Mouse (Mus musculus): Measurements from ENCODE around the gene Macrod1. TPM values are rescaled to one million over a fixed set of nuclear protein-coding genes. Genes with fewer than 3 reads are reported as not detected.

The Macrod1 gene
- polyA plus RNA-seq, 1 experiment from 2014 or later = 3.3 TPM

- no peak for ATAC-seq (ENCODE audit: insufficient read depth, low FRiP score, low TSS enrichment)
- no peak overlapping the region for H3K27ac ChIP-seq (ENCODE audit: low read depth, low read length)
- H3K4me2 ChIP-seq (ENCODE audit: low read depth) = no peak overlapping the region
- peaks cover 21% of the 10 kb centered on the region for H3K27me3 ChIP-seq (ENCODE audit: control insufficient read depth, insufficient read depth, low read length)
- no peak overlapping the region for H3K9ac ChIP-seq (ENCODE audit: low read length)
- H3K4me3 ChIP-seq (ENCODE audit: low read depth, low read length) = no peak overlapping the region
- WGBS = 80% methylated on average over 15 of the region's 15 CpGs
- DNase-seq (ENCODE audit: low spot score) = no peak
- H3K9me3 ChIP-seq (ENCODE audit: control insufficient read depth, low read length) = no peaks in the 10 kb centered on the region
- H3K4me1 ChIP-seq (ENCODE audit: control insufficient read depth, insufficient read depth, low read length) = peaks cover 17% of the 10 kb centered on the region; the same call in 1 of the 2 replicates
- H3K36me3 ChIP-seq (ENCODE audit: control insufficient read depth, insufficient read depth, low read length) = no peaks in the 10 kb centered on the region
Observed at GRCm38 (mm10) chr19:7084734-7085133, 28.1 kb downstream of the Macrod1 start.

- no peak overlapping the region for H3K4me2 ChIP-seq (ENCODE audit: low read depth)
- no peak for ATAC-seq (ENCODE audit: insufficient read depth, low FRiP score, low TSS enrichment)
- H3K4me3 ChIP-seq (ENCODE audit: low read depth, low read length) = no peak overlapping the region
- H3K27me3 ChIP-seq (ENCODE audit: control insufficient read depth, insufficient read depth, low read length) = peaks cover 18% of the 10 kb centered on the region
- H3K4me1 ChIP-seq (ENCODE audit: control insufficient read depth, insufficient read depth, low read length) = peaks cover 33% of the 10 kb centered on the region
- H3K9ac ChIP-seq (ENCODE audit: low read length) = no peak overlapping the region
- H3K36me3 ChIP-seq (ENCODE audit: control insufficient read depth, insufficient read depth, low read length) = no peaks in the 10 kb centered on the region
- H3K9me3 ChIP-seq (ENCODE audit: control insufficient read depth, low read length) = no peaks in the 10 kb centered on the region
- no peak overlapping the region for H3K27ac ChIP-seq (ENCODE audit: low read depth, low read length)
- no peak for DNase-seq (ENCODE audit: low spot score)
- 16% methylated on average over 9 of the region's 9 CpGs for WGBS
Observed at GRCm38 (mm10) chr19:7088558-7088957, 31.9 kb downstream of the Macrod1 start.

- DNase-seq (ENCODE audit: low spot score) (no peak), ATAC-seq (ENCODE audit: insufficient read depth, low FRiP score, low TSS enrichment) (no peak)
- WGBS = 75% methylated on average over 5 of the region's 5 CpGs
- Histone ChIP-seq H3K9me3 (ENCODE audit: control insufficient read depth, low read length) (no peaks in the 10 kb centered on the region), H3K9ac (ENCODE audit: low read length) (no peak overlapping the region), H3K4me3 (ENCODE audit: low read depth, low read length) (no peak overlapping the region), H3K27ac (ENCODE audit: low read depth, low read length) (no peak overlapping the region), H3K4me1 (ENCODE audit: control insufficient read depth, insufficient read depth, low read length) (peaks cover 28% of the 10 kb centered on the region), H3K36me3 (ENCODE audit: control insufficient read depth, insufficient read depth, low read length) (no peaks in the 10 kb centered on the region), H3K27me3 (ENCODE audit: control insufficient read depth, insufficient read depth, low read length) (peaks cover 15% of the 10 kb centered on the region), H3K4me2 (ENCODE audit: low read depth) (no peak overlapping the region)
Observed at GRCm38 (mm10) chr19:7089050-7089449, 32.4 kb downstream of the Macrod1 start.

GRCm38 (mm10) chr19:7089842-7090251 is 33.2 kb downstream of the Macrod1 start:
- Histone ChIP-seq H3K27ac (ENCODE audit: low read depth, low read length) (no peak overlapping the region), H3K4me3 (ENCODE audit: low read depth, low read length) (no peak overlapping the region), H3K9me3 (ENCODE audit: control insufficient read depth, low read length) (no peaks in the 10 kb centered on the region), H3K4me1 (ENCODE audit: control insufficient read depth, insufficient read depth, low read length) (peaks cover 28% of the 10 kb centered on the region), H3K4me2 (ENCODE audit: low read depth) (no peak overlapping the region), H3K9ac (ENCODE audit: low read length) (no peak overlapping the region), H3K27me3 (ENCODE audit: control insufficient read depth, insufficient read depth, low read length) (peaks cover 15% of the 10 kb centered on the region), H3K36me3 (ENCODE audit: control insufficient read depth, insufficient read depth, low read length) (no peaks in the 10 kb centered on the region)
- DNase-seq (ENCODE audit: low spot score) = no peak
- WGBS = 43% methylated on average over 7 of the region's 7 CpGs
- ATAC-seq (ENCODE audit: insufficient read depth, low FRiP score, low TSS enrichment) = no peak

- H3K4me1 ChIP-seq (ENCODE audit: control insufficient read depth, insufficient read depth, low read length) = peaks cover 28% of the 10 kb centered on the region
- H3K27me3 ChIP-seq (ENCODE audit: control insufficient read depth, insufficient read depth, low read length) = peaks cover 19% of the 10 kb centered on the region
- 0 out of 2 replicates have a peak overlapping the region, but pooled peaks have one; percentile 7 for H3K9ac ChIP-seq (ENCODE audit: low read length)
- H3K4me3 ChIP-seq (ENCODE audit: low read depth, low read length) = no peak overlapping the region
- no peak overlapping the region for H3K4me2 ChIP-seq (ENCODE audit: low read depth)
- 44% methylated on average over 10 of the region's 10 CpGs for WGBS
- no peak for DNase-seq (ENCODE audit: low spot score)
- no peaks in the 10 kb centered on the region for H3K36me3 ChIP-seq (ENCODE audit: control insufficient read depth, insufficient read depth, low read length)
- no peak for ATAC-seq (ENCODE audit: insufficient read depth, low FRiP score, low TSS enrichment)
- no peak overlapping the region for H3K27ac ChIP-seq (ENCODE audit: low read depth, low read length)
- H3K9me3 ChIP-seq (ENCODE audit: control insufficient read depth, low read length) = no peaks in the 10 kb centered on the region
Observed at GRCm38 (mm10) chr19:7090369-7091064, 33.9 kb downstream of the Macrod1 start.

GRCm38 (mm10) chr19:7091448-7092050 is 34.9 kb downstream of the Macrod1 start:
- Histone ChIP-seq H3K9me3 (ENCODE audit: control insufficient read depth, low read length) (no peaks in the 10 kb centered on the region), H3K9ac (ENCODE audit: low read length) (no peak overlapping the region), H3K4me2 (ENCODE audit: low read depth) (no peak overlapping the region), H3K36me3 (ENCODE audit: control insufficient read depth, insufficient read depth, low read length) (no peaks in the 10 kb centered on the region; the same call in 1 of the 2 replicates), H3K27me3 (ENCODE audit: control insufficient read depth, insufficient read depth, low read length) (peaks cover 29% of the 10 kb centered on the region), H3K4me3 (ENCODE audit: low read depth, low read length) (no peak overlapping the region), H3K27ac (ENCODE audit: low read depth, low read length) (no peak overlapping the region), H3K4me1 (ENCODE audit: control insufficient read depth, insufficient read depth, low read length) (peaks cover 28% of the 10 kb centered on the region)
- DNase-seq (ENCODE audit: low spot score) (no peak), ATAC-seq (ENCODE audit: insufficient read depth, low FRiP score, low TSS enrichment) (no peak)
- 65% methylated on average over 10 of the region's 10 CpGs for WGBS

GRCm38 (mm10) chr19:7092756-7093155 is 36.1 kb downstream of the Macrod1 start:
- Histone ChIP-seq H3K36me3 (ENCODE audit: control insufficient read depth, insufficient read depth, low read length) (no peaks in the 10 kb centered on the region; the same call in 1 of the 2 replicates), H3K27ac (ENCODE audit: low read depth, low read length) (no peak overlapping the region), H3K9me3 (ENCODE audit: control insufficient read depth, low read length) (no peaks in the 10 kb centered on the region), H3K4me2 (ENCODE audit: low read depth) (no peak overlapping the region), H3K9ac (ENCODE audit: low read length) (no peak overlapping the region), H3K27me3 (ENCODE audit: control insufficient read depth, insufficient read depth, low read length) (peaks cover 32% of the 10 kb centered on the region), H3K4me3 (ENCODE audit: low read depth, low read length) (no peak overlapping the region), H3K4me1 (ENCODE audit: control insufficient read depth, insufficient read depth, low read length) (peaks cover 28% of the 10 kb centered on the region)
- 87% methylated on average over 5 of the region's 5 CpGs for WGBS
- DNase-seq (ENCODE audit: low spot score) (no peak), ATAC-seq (ENCODE audit: insufficient read depth, low FRiP score, low TSS enrichment) (no peak)

- DNase-seq (ENCODE audit: low spot score) (no peak), ATAC-seq (ENCODE audit: insufficient read depth, low FRiP score, low TSS enrichment) (no peak)
- peaks cover 39% of the 10 kb centered on the region for H3K27me3 ChIP-seq (ENCODE audit: control insufficient read depth, insufficient read depth, low read length)
- no peak overlapping the region for H3K4me3 ChIP-seq (ENCODE audit: low read depth, low read length)
- 58% methylated on average over 3 of the region's 3 CpGs for WGBS
- peaks cover 25% of the 10 kb centered on the region for H3K4me1 ChIP-seq (ENCODE audit: control insufficient read depth, insufficient read depth, low read length)
- no peak overlapping the region for H3K27ac ChIP-seq (ENCODE audit: low read depth, low read length)
- H3K9me3 ChIP-seq (ENCODE audit: control insufficient read depth, low read length) = no peaks in the 10 kb centered on the region
- no peaks in the 10 kb centered on the region; the same call in 1 of the 2 replicates for H3K36me3 ChIP-seq (ENCODE audit: control insufficient read depth, insufficient read depth, low read length)
- no peak overlapping the region for H3K4me2 ChIP-seq (ENCODE audit: low read depth)
- H3K9ac ChIP-seq (ENCODE audit: low read length) = no peak overlapping the region
Observed at GRCm38 (mm10) chr19:7099620-7100155, 43.1 kb downstream of the Macrod1 start.

GRCm38 (mm10) chr19:7102039-7102438 is 45.4 kb downstream of the Macrod1 start:
- Histone ChIP-seq H3K9ac (ENCODE audit: low read length) (no peak overlapping the region), H3K4me3 (ENCODE audit: low read depth, low read length) (no peak overlapping the region), H3K4me2 (ENCODE audit: low read depth) (no peak overlapping the region), H3K36me3 (ENCODE audit: control insufficient read depth, insufficient read depth, low read length) (no peaks in the 10 kb centered on the region), H3K4me1 (ENCODE audit: control insufficient read depth, insufficient read depth, low read length) (peaks cover 25% of the 10 kb centered on the region), H3K27me3 (ENCODE audit: control insufficient read depth, insufficient read depth, low read length) (peaks cover 29% of the 10 kb centered on the region), H3K27ac (ENCODE audit: low read depth, low read length) (no peak overlapping the region), H3K9me3 (ENCODE audit: control insufficient read depth, low read length) (no peaks in the 10 kb centered on the region)
- ATAC-seq (ENCODE audit: insufficient read depth, low FRiP score, low TSS enrichment) (no peak), DNase-seq (ENCODE audit: low spot score) (no peak)
- WGBS = 85% methylated on average over 10 of the region's 10 CpGs
